Mouse (Mus musculus) hindbrain, embryonic 13.5 days (tissue): Measurements from ENCODE around the gene Htt. TPM values are rescaled to one million over a fixed set of nuclear protein-coding genes. Genes with fewer than 3 reads are reported as not detected.

Experiments
- microRNA counts: library from miRNA; unstranded; fragments of <30 nt; microRNA quantifications from one replicate; lab custom pipeline; 2016
- microRNA-seq: library from miRNA; unstranded; fragments of <30 nt; microRNA quantifications from one replicate; pipeline ENCODE4, GENCODE M21; 2016
- polyA plus RNA-seq: library from polyadenylated mRNA; unstranded; fragments of >200 nt; fragmentation: Nextera tagmentation; extraction: Ambion mirVana; gene quantifications from 2 replicates; pipeline ENCODE4 v1.2.1, GENCODE M21; 2015

Htt gene
- polyA plus RNA-seq, 1 experiment from 2014 or later = 13.1 TPM

MicroRNAs encoded within 50 kb of the gene (microRNA counts, 519-probe panel; counts per million panel counts)
- 1,162 counts per million, percentile 4 among the panel's probes with 10 or more counts for microRNA mmu-miR-467g (lab: Ali Mortazavi, UCI)

Small RNA genes within 50 kb of the gene (microRNA-seq; reads per million reads assigned to microRNA genes)
- not detected for gene Mir467g

Other genes with a start within 250 kb of the Htt start
- gene Tnip2, start 247.7 kb upstream of the Htt start, polyA plus RNA-seq = 10.3 and 10.7 TPM in 2 replicates
- 17.1 and 20.9 TPM in 2 replicates for gene Sh3bp2, start 235.9 kb upstream of the Htt start, polyA plus RNA-seq
- gene Add1, start 188.1 kb upstream of the Htt start, polyA plus RNA-seq = 206 and 216 TPM in 2 replicates
- gene Mfsd10, start 124.5 kb upstream of the Htt start, polyA plus RNA-seq = 77.2 and 82.5 TPM in 2 replicates
- gene Nop14, start 101.6 kb upstream of the Htt start, polyA plus RNA-seq = 21.5 and 22.6 TPM in 2 replicates
- gene Grk4, start 101.4 kb upstream of the Htt start, polyA plus RNA-seq = 1.6 and 3.3 TPM in 2 replicates
- 2.5 and 2.6 TPM in 2 replicates for gene Msantd1, start 146.3 kb downstream of the Htt start, polyA plus RNA-seq
- gene Rgs12, start 187.7 kb downstream of the Htt start, polyA plus RNA-seq = 54.9 and 59.1 TPM in 2 replicates